In genomic region chr15:96675744-96676143, GRCm38 (mm10) we compare ENCODE assay signal across 28 mouse cellular contexts. TPM values are rescaled to one million over a fixed set of nuclear protein-coding genes. Genes with fewer than 3 reads are reported as not detected.
A peak's percentile ranks its signal among the peaks of the same experiment; 100 is the strongest.
DNase-seq lines count a peak whose midpoint lies in the region; ATAC-seq and TF ChIP-seq lines count a peak whose summit lies in the region.
"Had no signal": no experiment of that assay in that cellular context is flagged by ENCODE, and none has a peak within 500 bp of the region (broad histone marks: within the 10 kb centered on the region; RNA-seq: fewer than 3 reads in every experiment).

No protein-coding gene starts in this region.

- DNase-seq in limb, embryonic 10.5 days (ENCODE audit: low spot score) = no peak
- DNase-seq in ovary, adult 18-20 months (ENCODE audit: low spot score) = peak; percentile 59
- no peak for DNase-seq in ovary, postnatal 10 days (ENCODE audit: low spot score)
- no peak for DNase-seq in stomach, postnatal 0 days (ENCODE audit: low spot score)
- DNase-seq in cerebellum, postnatal 4 days (ENCODE audit: low spot score in 2 of 2) = no peak
- DNase-seq: adrenal gland, postnatal 25 days; B cell, adult 2 months; cerebellum, adult 11-12 months; cerebellum, adult 9-11 months; gastrocnemius, adult 2 months; gastrocnemius, postnatal 36 days; heart, postnatal 4 days; kidney, adult 8-10 months; kidney, postnatal 4 days; layer of hippocampus, postnatal 36 days; left cerebral cortex, postnatal 4 days; liver, postnatal 0 days; midbrain, embryonic 14.5 days; thymus, postnatal 25 days had no signal

- no peak for TF ChIP-seq CTCF in stomach, postnatal 0 days (IDR thresholded peaks at IDR 0.05; ENCODE audit: low read depth)

- peak overlapping the region; percentile 42 for H3K27ac ChIP-seq in limb, embryonic 12.5 days
- no peak overlapping the region for H3K27ac ChIP-seq in limb, embryonic 10.5 days
- 0 out of 2 replicates have a peak overlapping the region, but pooled peaks have one; percentile 2 for H3K27ac ChIP-seq in limb, embryonic 13.5 days
- H3K27ac ChIP-seq in stomach, postnatal 0 days (replicated peaks) = peak overlapping the region; percentile 76
- H3K27ac ChIP-seq: forebrain, embryonic 10.5 days; forebrain, embryonic 15.5 days; gastrocnemius, adult 2 months; heart, adult 2 months; hindbrain, embryonic 13.5 days; kidney, postnatal 0 days; liver, embryonic 12.5 days; neural tube, embryonic 15.5 days had no signal

- peak overlapping the region; percentile 17; the same call in 1 of the 2 replicates for H3K4me2 ChIP-seq in limb, embryonic 12.5 days
- H3K4me2 ChIP-seq in limb, embryonic 13.5 days (replicated peaks) = peak overlapping the region; percentile 45
- H3K4me2 ChIP-seq in stomach, postnatal 0 days (replicated peaks; ENCODE audit: low read depth) = no peak overlapping the region
- H3K4me2 ChIP-seq: forebrain, embryonic 15.5 days; hindbrain, embryonic 13.5 days; liver, embryonic 12.5 days had no signal

- H3K36me3 ChIP-seq in limb, embryonic 12.5 days = no peaks in the 10 kb centered on the region
- no peaks in the 10 kb centered on the region for H3K36me3 ChIP-seq in limb, embryonic 10.5 days
- H3K36me3 ChIP-seq in limb, embryonic 13.5 days = no peaks in the 10 kb centered on the region
- no peaks in the 10 kb centered on the region for H3K36me3 ChIP-seq in stomach, postnatal 0 days (ENCODE audit: control insufficient read depth, insufficient read depth, low read length)
- H3K36me3 ChIP-seq: forebrain, embryonic 10.5 days; forebrain, embryonic 15.5 days; hindbrain, embryonic 13.5 days; liver, embryonic 12.5 days; neural tube, embryonic 15.5 days had no signal

- H3K4me1 ChIP-seq in limb, embryonic 12.5 days (replicated peaks) = peaks cover 11% of the 10 kb centered on the region; the same call in 1 of the 2 replicates
- peaks cover 8% of the 10 kb centered on the region; the same call in 1 of the 2 replicates for H3K4me1 ChIP-seq in limb, embryonic 10.5 days
- H3K4me1 ChIP-seq in limb, embryonic 13.5 days = peaks cover 14% of the 10 kb centered on the region
- peaks cover 2% of the 10 kb centered on the region; the same call in 1 of the 2 replicates for H3K4me1 ChIP-seq in stomach, postnatal 0 days (replicated peaks; ENCODE audit: control insufficient read depth, insufficient read depth)
- H3K4me1 ChIP-seq: forebrain, embryonic 10.5 days; forebrain, embryonic 15.5 days; hindbrain, embryonic 13.5 days had no signal

- no peak overlapping the region for H3K4me3 ChIP-seq in limb, embryonic 12.5 days (replicated peaks)
- no peak overlapping the region for H3K4me3 ChIP-seq in limb, embryonic 10.5 days
- H3K4me3 ChIP-seq in limb, embryonic 13.5 days = no peak overlapping the region
- no peak overlapping the region for H3K4me3 ChIP-seq in stomach, postnatal 0 days (ENCODE audit: low read depth, low read length)
- H3K4me3 ChIP-seq: forebrain, embryonic 10.5 days; forebrain, embryonic 15.5 days; gastrocnemius, adult 2 months; heart, adult 2 months; hindbrain, embryonic 13.5 days; liver, embryonic 12.5 days; neural tube, embryonic 15.5 days had no signal

- peaks cover 11% of the 10 kb centered on the region; the same call in 1 of the 2 replicates for H3K27me3 ChIP-seq in limb, embryonic 12.5 days
- peaks cover 13% of the 10 kb centered on the region; the same call in 1 of the 2 replicates for H3K27me3 ChIP-seq in limb, embryonic 10.5 days (ENCODE audit: low read depth, poor library complexity, severe bottlenecking)
- no peaks in the 10 kb centered on the region for H3K27me3 ChIP-seq in limb, embryonic 13.5 days
- no peaks in the 10 kb centered on the region for H3K27me3 ChIP-seq in stomach, postnatal 0 days (ENCODE audit: control insufficient read depth, insufficient read depth, low read length)
- H3K27me3 ChIP-seq: hindbrain, embryonic 13.5 days; neural tube, embryonic 15.5 days had no signal

- TF ChIP-seq EP300 in stomach, postnatal 0 days (optimal IDR thresholded peaks at IDR 0.05) = no peak

- no peak for ATAC-seq in limb, embryonic 12.5 days (ENCODE audit: insufficient number of reproducible peaks, insufficient read depth, low FRiP score, low TSS enrichment, low read depth)
- no peak for ATAC-seq in limb, embryonic 13.5 days (ENCODE audit: low FRiP score, low read depth)
- ATAC-seq in stomach, postnatal 0 days (ENCODE audit: low FRiP score, low TSS enrichment) = no peak
- ATAC-seq: forebrain, embryonic 15.5 days; liver, embryonic 12.5 days had no signal

- no peak overlapping the region for H3K9ac ChIP-seq in limb, embryonic 12.5 days (replicated peaks)
- H3K9ac ChIP-seq in limb, embryonic 13.5 days = no peak overlapping the region
- H3K9ac ChIP-seq in stomach, postnatal 0 days (ENCODE audit: low read length) = no peak overlapping the region
- H3K9ac ChIP-seq: forebrain, embryonic 15.5 days; hindbrain, embryonic 13.5 days; liver, embryonic 12.5 days; liver, postnatal 0 days; neural tube, embryonic 15.5 days had no signal

- H3K9me3 ChIP-seq in limb, embryonic 12.5 days = no peaks in the 10 kb centered on the region
- no peaks in the 10 kb centered on the region for H3K9me3 ChIP-seq in limb, embryonic 10.5 days (replicated peaks)
- H3K9me3 ChIP-seq in limb, embryonic 13.5 days = no peaks in the 10 kb centered on the region
- H3K9me3 ChIP-seq in stomach, postnatal 0 days (ENCODE audit: control insufficient read depth, low read length) = no peaks in the 10 kb centered on the region
- H3K9me3 ChIP-seq: forebrain, embryonic 10.5 days; forebrain, embryonic 15.5 days; hindbrain, embryonic 13.5 days; liver, embryonic 12.5 days; neural tube, embryonic 15.5 days had no signal

- WGBS in limb, embryonic 12.5 days = 62% methylated on average over 15 of the region's 15 CpGs
- 88% methylated on average over 15 of the region's 15 CpGs for WGBS in limb, embryonic 10.5 days
- WGBS in limb, embryonic 13.5 days = 48% methylated on average over 15 of the region's 15 CpGs
- WGBS in stomach, postnatal 0 days = 54% methylated on average over 15 of the region's 15 CpGs

RNA-seq across cellular contexts. Expression of gene Slc38a2, which starts 23.8 kb away (rescaled TPM):
- polyA plus RNA-seq in limb, embryonic 12.5 days (2016; fragmentation: Nextera tagmentation; extraction: Ambion mirVana) = 210 and 217 TPM in 2 replicates
- polyA plus RNA-seq in limb, embryonic 10.5 days (2016; fragmentation: Nextera tagmentation; extraction: Ambion mirVana) = 173 and 198 TPM in 2 replicates
- 157 and 165 TPM in 2 replicates for polyA plus RNA-seq in limb, embryonic 13.5 days (2015; fragmentation: Nextera tagmentation; extraction: Ambion mirVana)
- polyA plus RNA-seq in stomach, postnatal 0 days (2015; fragmentation: Nextera tagmentation; extraction: Ambion mirVana) = 55.3 and 63.0 TPM in 2 replicates

RNA-seq across cellular contexts. Expression of gene Slc38a1, which starts 33.0 kb away (rescaled TPM):
- 121 and 152 TPM in 2 replicates for polyA plus RNA-seq in limb, embryonic 12.5 days (2016; fragmentation: Nextera tagmentation; extraction: Ambion mirVana)
- 141 and 149 TPM in 2 replicates for polyA plus RNA-seq in limb, embryonic 10.5 days (2016; fragmentation: Nextera tagmentation; extraction: Ambion mirVana)
- polyA plus RNA-seq in limb, embryonic 13.5 days (2015; fragmentation: Nextera tagmentation; extraction: Ambion mirVana) = 94.5 and 95.9 TPM in 2 replicates
- polyA plus RNA-seq in stomach, postnatal 0 days (2015; fragmentation: Nextera tagmentation; extraction: Ambion mirVana) = 34.4 and 38.5 TPM in 2 replicates
